Mouse (Mus musculus) neural tube, embryonic 11.5 days (tissue): ENCODE measurements around the gene Rin2. TPM values are rescaled to one million over a fixed set of nuclear protein-coding genes. Genes with fewer than 3 reads are reported as not detected.
"Not testable (repeated sequence)": the region's sequence is repeated elsewhere in the genome, so short reads cannot be mapped to it uniquely, and the experiment has no call there.

ENCODE experiments used
- ATAC-seq: fragments of 200-750 bp; cut with Nextera tagmentation; 2 replicates; pipeline ENCODE4 v1.8.0; 2017; ENCODE audit warnings: moderate number of reproducible peaks, mild to moderate bottlenecking, moderate TSS enrichment, moderate library complexity; ENCODE audit not compliant: insufficient read depth, low FRiP score, low TSS enrichment
- DNase-seq: peaks from one replicate; pipeline ENCODE4 v3.0.0-alpha.2; 2015; ENCODE audit warnings: low spot score
- H3K27ac ChIP-seq: fragments of 300-500 bp; sonication (generic); 2 replicates; pipeline ENCODE4 v1.5.1; 2014; ENCODE audit warnings: low read depth, mild to moderate bottlenecking, low read length
- H3K27me3 ChIP-seq: fragments of 300-500 bp; sonication (generic); 2 replicates; pipeline ENCODE4 v1.6.1; 2014; ENCODE audit warnings: mild to moderate bottlenecking, low read length, mixed read lengths; ENCODE audit not compliant: control insufficient read depth, insufficient read depth
- H3K36me3 ChIP-seq: fragments of 300-500 bp; sonication (generic); 2 replicates; pipeline ENCODE4 v1.6.1; 2014; ENCODE audit warnings: mild to moderate bottlenecking, low read length, moderate library complexity, mixed read lengths; ENCODE audit not compliant: control insufficient read depth, insufficient read depth
- H3K4me1 ChIP-seq: fragments of 300-500 bp; sonication (generic); 2 replicates; pipeline ENCODE4 v1.6.1; 2014; ENCODE audit warnings: low read length, mixed read lengths; ENCODE audit not compliant: control insufficient read depth, insufficient read depth
- H3K4me2 ChIP-seq: fragments of 300-500 bp; sonication (generic); 2 replicates; pipeline ENCODE4 v1.6.1; 2014; ENCODE audit warnings: low read depth, mild to moderate bottlenecking, moderate library complexity
- H3K4me3 ChIP-seq: fragments of 300-500 bp; sonication (generic); 2 replicates; pipeline ENCODE4 v1.5.1; 2014; ENCODE audit warnings: low read depth, low read length
- H3K9ac ChIP-seq: fragments of 300-500 bp; sonication (generic); 2 replicates; pipeline ENCODE4 v1.6.1; 2014; ENCODE audit warnings: mild to moderate bottlenecking, low read length
- H3K9me3 ChIP-seq: fragments of 300-500 bp; sonication (generic); 2 replicates; pipeline ENCODE4 v1.6.1; 2016; ENCODE audit warnings: low read length; ENCODE audit not compliant: control insufficient read depth
- WGBS: fragments of 180-500 bp; shearing (Covaris S2); extraction: QIAGEN DNeasy Blood & Tissue Kit; methylation state at CpG from one replicate; pipeline ENCODE4 v1.1.7; 2014; 5-methylcytosine and 5-hydroxymethylcytosine counted together
- polyA plus RNA-seq: library from polyadenylated mRNA; unstranded; fragments of >200 nt; fragmentation: Nextera tagmentation; extraction: Ambion mirVana; gene quantifications from 2 replicates; pipeline ENCODE4 v1.2.1, GENCODE M21; 2014

Gene Rin2
- polyA plus RNA-seq, 1 experiment from 2014 or later, result 22.0 TPM

DNA sequence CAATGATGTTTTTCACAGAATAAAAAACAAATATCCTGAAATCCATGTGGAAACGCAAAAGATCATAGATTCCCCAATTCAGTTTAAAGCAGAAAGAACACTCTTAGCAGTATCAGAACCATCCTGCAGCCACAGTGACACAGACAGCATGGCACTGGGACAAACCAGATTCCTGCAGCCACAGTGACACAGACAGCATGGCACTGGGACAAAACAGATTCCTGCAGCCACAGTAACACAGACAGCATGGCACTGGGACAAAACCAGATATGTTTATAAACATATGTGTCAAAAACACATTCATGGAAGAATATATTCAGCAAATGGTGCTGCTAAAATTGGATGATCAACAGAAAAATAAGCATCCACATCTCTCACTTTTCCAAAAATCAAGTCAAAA lies 42.5 kb downstream of the Rin2 start:
- Histone ChIP-seq H3K27me3 (no peaks in the 10 kb centered on the region), H3K9me3 (no peaks in the 10 kb centered on the region), H3K4me2 (no peak overlapping the region), H3K4me3 (no peak overlapping the region), H3K4me1 (no peaks in the 10 kb centered on the region), H3K9ac (no peak overlapping the region), H3K27ac (no peak overlapping the region), H3K36me3 (no peaks in the 10 kb centered on the region)
- WGBS, result 91% methylated on average over 1 of the region's 1 CpGs
- ATAC-seq (no peak), DNase-seq (no peak)

DNA sequence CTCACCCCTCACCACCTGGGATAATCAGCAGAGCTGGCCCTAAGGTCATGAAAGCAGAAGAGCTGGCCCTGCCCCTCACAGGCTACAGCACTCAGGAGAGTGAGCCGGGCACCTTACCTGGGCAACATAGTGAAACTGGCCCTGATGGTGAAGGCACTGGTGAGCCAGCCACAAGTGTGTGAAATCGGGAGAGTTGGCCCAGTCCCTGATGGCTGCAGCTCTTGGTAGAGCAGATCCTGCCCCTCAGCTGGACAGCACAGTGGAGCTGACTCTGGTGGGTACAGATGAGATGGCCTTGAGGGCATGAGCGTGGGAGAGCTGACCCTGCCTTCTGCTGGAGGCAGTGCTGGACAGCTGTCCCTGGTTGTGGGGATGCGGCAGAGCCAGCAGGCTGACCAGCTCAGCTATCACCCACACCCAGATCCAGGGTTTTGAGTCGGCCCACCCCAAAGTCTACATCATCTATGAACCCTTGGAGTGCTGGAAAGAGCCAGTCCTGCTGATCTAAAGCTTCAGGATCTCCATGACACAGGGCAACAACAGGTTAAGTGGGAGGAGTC lies 43.7 kb downstream of the Rin2 start:
- H3K4me3 ChIP-seq, result no peak overlapping the region
- no peaks in the 10 kb centered on the region for H3K4me1 ChIP-seq
- H3K4me2 ChIP-seq, result no peak overlapping the region
- WGBS, result 73% methylated on average over 5 of the region's 5 CpGs
- DNase-seq (no peak), ATAC-seq (no peak)
- H3K27ac ChIP-seq, result no peak overlapping the region
- H3K27me3 ChIP-seq, result no peaks in the 10 kb centered on the region
- H3K36me3 ChIP-seq, result no peaks in the 10 kb centered on the region
- H3K9ac ChIP-seq, result no peak overlapping the region
- no peaks in the 10 kb centered on the region for H3K9me3 ChIP-seq

DNA sequence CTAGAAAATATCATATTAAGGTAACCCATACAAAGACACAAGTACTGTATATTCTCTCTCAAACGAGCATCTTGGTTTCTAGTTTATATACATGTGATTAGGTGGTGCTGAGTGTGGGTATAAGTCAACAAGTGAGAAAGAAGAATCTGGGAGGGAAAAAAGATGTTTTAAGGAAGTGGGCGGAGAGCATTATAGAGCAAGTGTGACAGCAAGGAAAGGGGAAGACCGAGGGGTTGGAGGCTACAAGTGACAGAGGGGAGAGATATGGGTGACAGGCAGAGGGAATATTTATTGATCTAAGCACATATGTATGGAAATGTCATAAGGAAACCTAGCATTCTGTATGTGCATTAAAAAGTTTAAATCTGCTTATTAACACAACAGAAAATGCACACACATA lies 45.1 kb downstream of the Rin2 start:
- Histone ChIP-seq H3K27ac (no peak overlapping the region), H3K4me3 (no peak overlapping the region), H3K36me3 (no peaks in the 10 kb centered on the region), H3K9ac (no peak overlapping the region), H3K27me3 (no peaks in the 10 kb centered on the region), H3K4me2 (no peak overlapping the region), H3K4me1 (no peaks in the 10 kb centered on the region), H3K9me3 (no peaks in the 10 kb centered on the region)
- WGBS, result 79% methylated on average over 3 of the region's 3 CpGs
- ATAC-seq, result no peak
- DNase-seq, result no peak

DNA sequence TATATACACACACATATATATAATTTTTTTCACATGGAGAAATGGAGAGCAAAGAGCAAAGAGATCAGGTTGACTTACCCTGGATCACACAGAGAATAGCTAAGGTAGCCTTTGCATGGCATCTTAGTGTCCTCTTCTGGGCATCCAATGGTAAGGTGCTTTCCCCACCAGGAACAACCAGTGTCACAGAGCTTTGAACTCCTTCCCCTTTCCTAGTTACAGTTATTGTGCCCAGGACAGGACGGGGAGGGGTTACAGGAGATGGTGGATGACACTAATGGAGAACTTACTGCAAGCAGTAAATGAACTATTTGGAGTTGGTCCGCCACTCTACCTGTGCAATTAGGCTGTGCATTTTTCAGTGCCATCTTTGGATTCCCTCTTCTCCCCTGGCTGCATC lies 45.7 kb downstream of the Rin2 start:
- DNase-seq, result no peak
- 92% methylated on average over 2 of the region's 2 CpGs for whole genome bisulfite sequencing
- no peaks in the 10 kb centered on the region for H3K27me3 ChIP-seq

DNA sequence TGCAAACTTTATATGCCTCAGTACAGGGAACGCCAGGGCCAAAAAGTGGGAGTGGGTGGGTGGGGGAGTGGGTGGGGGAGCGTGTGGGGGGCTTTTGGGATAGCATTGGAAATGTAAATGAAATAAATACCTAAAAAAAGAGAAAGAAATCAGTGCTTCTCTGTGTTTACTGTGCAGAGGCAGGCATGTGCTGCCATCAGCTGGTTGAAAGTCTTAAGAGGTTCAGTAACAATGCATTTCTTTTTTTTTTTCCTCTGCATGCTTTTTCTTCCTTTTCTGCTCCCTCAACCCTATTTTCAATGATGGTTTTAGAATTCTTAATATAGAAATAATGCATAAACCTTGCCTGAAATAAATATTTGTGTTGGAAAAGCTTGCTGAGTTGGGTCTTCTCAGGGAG lies 47.3 kb downstream of the Rin2 start:
- ATAC-seq, H3K36me3 ChIP-seq: not testable (repeated sequence)

More for the DNA sequence above, 45.7 kb downstream of the Rin2 start:
- Histone ChIP-seq H3K4me1 (no peaks in the 10 kb centered on the region), H3K36me3 (no peaks in the 10 kb centered on the region), H3K9me3 (no peaks in the 10 kb centered on the region), H3K4me3 (no peak overlapping the region), H3K27ac (no peak overlapping the region), H3K4me2 (no peak overlapping the region), H3K9ac (no peak overlapping the region)
- no peak for ATAC-seq

DNA sequence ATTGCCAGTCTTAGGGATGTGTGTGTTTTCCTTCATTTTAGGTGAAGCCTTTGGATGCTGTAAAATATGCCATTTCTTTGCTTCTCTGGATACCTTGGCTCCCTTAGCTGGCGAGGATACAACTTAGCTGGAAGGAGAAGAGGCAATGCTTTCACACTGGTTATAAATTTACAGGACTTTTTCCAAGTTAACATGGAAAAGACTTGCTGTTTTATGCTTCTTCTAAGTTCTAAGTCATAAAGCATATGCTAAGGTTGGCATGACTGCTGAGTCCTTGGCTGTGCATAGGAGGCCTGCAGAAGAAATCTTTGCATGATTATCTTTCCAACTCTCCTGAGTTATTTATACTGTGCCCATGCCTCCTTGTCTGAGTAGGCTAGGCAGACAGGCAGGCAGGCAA lies 49.3 kb downstream of the Rin2 start:
- Histone ChIP-seq H3K4me2 (no peak overlapping the region), H3K9ac (no peak overlapping the region), H3K4me3 (no peak overlapping the region), H3K36me3 (no peaks in the 10 kb centered on the region), H3K27ac (no peak overlapping the region), H3K9me3 (no peaks in the 10 kb centered on the region), H3K4me1 (no peaks in the 10 kb centered on the region), H3K27me3 (no peaks in the 10 kb centered on the region)
- DNase-seq, result no peak
- no peak for ATAC-seq
- WGBS, result 90% methylated on average over 1 of the region's 1 CpGs

More for the DNA sequence above, 47.3 kb downstream of the Rin2 start:
- not testable (repeated sequence) for H3K9me3 ChIP-seq, H3K4me2 ChIP-seq, H3K4me3 ChIP-seq, H3K4me1 ChIP-seq, H3K27me3 ChIP-seq, H3K27ac ChIP-seq, DNase-seq, H3K9ac ChIP-seq
- WGBS, result 76% methylated on average over 2 of the region's 2 CpGs

DNA sequence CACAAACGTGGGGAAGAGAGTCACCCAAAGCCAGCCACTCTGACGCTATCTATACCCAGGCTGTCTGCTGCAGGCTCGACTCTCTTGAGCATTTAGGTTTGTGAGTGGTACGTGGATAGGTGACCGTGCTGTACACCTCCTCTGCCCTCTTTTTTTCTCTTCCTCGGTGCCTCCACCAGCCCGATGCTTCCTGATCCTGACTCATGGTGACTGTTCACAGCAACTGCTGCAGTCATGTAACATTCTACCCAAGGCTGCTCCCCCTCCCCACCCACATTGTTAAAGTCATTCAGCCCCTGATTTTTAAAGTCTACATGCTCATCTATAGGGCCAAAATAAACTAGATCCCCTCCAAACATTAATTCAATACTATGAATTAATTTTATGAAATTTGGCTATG lies 54.4 kb downstream of the Rin2 start:
- DNase-seq (no peak), ATAC-seq (no peak)
- Histone ChIP-seq H3K4me1 (no peaks in the 10 kb centered on the region), H3K9ac (no peak overlapping the region), H3K27me3 (no peaks in the 10 kb centered on the region), H3K27ac (no peak overlapping the region), H3K9me3 (no peaks in the 10 kb centered on the region), H3K4me3 (no peak overlapping the region), H3K36me3 (no peaks in the 10 kb centered on the region), H3K4me2 (no peak overlapping the region)
- WGBS, result 77% methylated on average over 7 of the region's 7 CpGs

DNA sequence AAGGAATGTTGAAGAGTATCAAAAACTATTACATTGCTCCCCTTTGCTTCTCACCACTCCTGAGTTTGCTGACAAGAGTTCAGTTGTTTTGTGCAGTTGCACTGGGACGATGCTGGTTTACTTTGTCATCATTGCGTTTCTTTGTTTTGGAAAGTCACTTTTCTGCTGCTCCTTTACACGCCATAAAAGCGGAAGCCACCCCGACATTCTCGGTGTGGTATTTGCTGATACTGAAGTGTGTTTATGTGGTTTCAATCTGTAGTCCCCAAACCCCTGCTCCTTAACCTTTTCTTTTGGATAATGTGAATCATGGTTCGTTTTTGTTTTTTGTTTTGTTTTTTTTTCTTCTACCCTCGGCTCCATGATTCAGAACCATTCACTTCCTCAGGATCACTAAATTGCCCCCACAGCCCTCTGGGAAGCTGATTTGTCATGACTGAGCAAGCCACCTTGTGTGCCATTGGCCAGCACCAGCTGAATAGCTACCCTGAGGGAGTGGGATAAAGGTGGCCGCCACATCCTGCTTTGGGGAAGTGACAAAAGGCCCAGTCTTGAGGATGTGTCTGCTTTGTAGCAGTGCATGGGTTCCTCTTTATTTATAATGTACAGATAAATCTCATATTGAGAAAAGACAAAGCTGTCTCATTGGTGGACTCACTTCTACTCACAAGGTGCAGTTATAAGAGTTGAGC lies 55.3 kb downstream of the Rin2 start:
- H3K27ac ChIP-seq, result no peak overlapping the region
- WGBS, result 81% methylated on average over 9 of the region's 9 CpGs
- H3K27me3 ChIP-seq, result no peaks in the 10 kb centered on the region
- no peaks in the 10 kb centered on the region for H3K36me3 ChIP-seq
- ATAC-seq (no peak), DNase-seq (no peak)
- no peak overlapping the region for H3K9ac ChIP-seq
- H3K4me1 ChIP-seq, result no peaks in the 10 kb centered on the region
- H3K4me3 ChIP-seq, result no peak overlapping the region
- H3K9me3 ChIP-seq, result no peaks in the 10 kb centered on the region
- H3K4me2 ChIP-seq, result no peak overlapping the region

DNA sequence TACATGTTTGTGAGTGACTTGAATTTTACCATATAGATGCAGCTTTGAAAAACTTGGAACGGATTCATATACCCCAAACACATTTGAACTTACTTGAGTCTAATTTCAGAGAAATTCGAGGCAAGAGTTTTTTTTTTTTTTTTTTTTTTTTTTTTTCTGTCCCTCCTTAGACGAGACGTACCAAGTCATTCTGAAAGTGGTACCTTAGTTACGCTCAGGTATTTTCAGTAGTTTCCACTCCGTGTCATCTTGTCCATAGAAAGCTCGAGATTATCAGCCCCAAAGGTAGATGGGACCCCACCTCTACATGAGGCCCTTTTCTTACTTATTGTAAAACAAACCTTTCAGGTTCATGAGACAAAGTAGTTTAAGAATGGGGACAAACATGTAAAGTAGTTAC lies 55.9 kb downstream of the Rin2 start:
- Histone ChIP-seq H3K9me3 (no peaks in the 10 kb centered on the region), H3K27ac (no peak overlapping the region), H3K4me1 (no peaks in the 10 kb centered on the region), H3K4me3 (no peak overlapping the region), H3K4me2 (no peak overlapping the region), H3K27me3 (no peaks in the 10 kb centered on the region), H3K36me3 (no peaks in the 10 kb centered on the region), H3K9ac (no peak overlapping the region)
- ATAC-seq (no peak), DNase-seq (no peak)
- 92% methylated on average over 7 of the region's 7 CpGs for WGBS
